Mouse (Mus musculus) embryonic fibroblast, embryonic 13.5 days (primary cell): Measurements from ENCODE around the gene Nfix.

Experiments
- CTCF ChIP-seq: IDR thresholded peaks from 2 replicates; pipeline ENCODE4 v1.5.1; 2011; ENCODE audit warnings: mild to moderate bottlenecking, control low read depth, low read length, moderate library complexity, borderline replicate concordance; ENCODE audit not compliant: insufficient read depth
- POLR2A ChIP-seq: IDR thresholded peaks from 2 replicates; pipeline ENCODE4 v1.6.1; 2011; ENCODE audit warnings: low read depth, mild to moderate bottlenecking, control low read depth, low read length, moderate library complexity

DNA sequence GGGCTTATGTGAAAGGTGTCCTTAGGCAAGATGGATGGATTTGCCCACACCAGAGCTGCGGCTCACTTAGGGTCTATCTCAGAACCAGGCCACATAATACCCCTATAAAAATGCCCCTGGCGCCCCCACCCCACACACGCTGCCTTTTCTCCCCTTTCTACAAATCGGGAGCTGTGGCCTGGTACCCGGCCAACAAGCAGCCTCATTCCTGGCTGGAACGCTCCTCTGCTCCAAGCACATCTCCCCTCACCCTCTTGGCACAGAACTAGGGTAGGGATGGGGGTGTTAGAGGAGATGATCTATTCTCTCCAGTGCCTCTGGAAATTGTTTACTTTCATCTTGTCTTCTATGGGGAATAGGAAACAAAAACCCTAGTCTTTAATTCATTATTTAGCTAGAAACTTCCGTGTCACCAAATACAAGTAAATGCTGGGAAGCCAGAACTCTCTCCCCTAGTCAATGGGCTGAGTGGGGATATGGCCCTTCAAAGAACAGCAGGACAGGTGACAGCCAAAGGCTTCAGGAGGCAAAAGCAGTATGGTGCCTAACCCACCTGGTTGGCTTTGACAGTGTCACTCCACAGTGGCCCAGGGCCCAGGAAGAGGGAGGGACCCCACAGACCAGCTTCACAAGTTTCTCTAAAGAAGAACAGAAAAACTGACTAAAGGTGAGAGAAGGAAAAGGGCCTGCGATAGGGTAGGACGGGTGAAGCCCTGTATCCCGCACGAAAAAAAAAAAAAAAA, 21.3 kb downstream of the Nfix start:
- TF ChIP-seq POLR2A = no peak
- TF ChIP-seq CTCF = no peak
